Mouse (Mus musculus): Measurements from ENCODE around the gene Diras2. TPM values are rescaled to one million over a fixed set of nuclear protein-coding genes. Genes with fewer than 3 reads are reported as not detected.

The Diras2 gene
- polyA plus RNA-seq (2012; rRNA removed; ENCODE audit: low replicate concordance): 1.3 and 2.0 TPM in 2 replicates

GRCm38 (mm10) chr13:52531121-52531520 is at the start of gene Diras2:
Diras2 (minus strand) TSS chr13:52531279.

Other genes with a start within 250 kb of the Diras2 start
- 10.5 and 13.4 TPM in 2 replicates for gene Syk, start 51.9 kb upstream of the Diras2 start, polyA plus RNA-seq (2012; rRNA removed; ENCODE audit: low replicate concordance)

All from subcutaneous adipose tissue, adult 2 months (tissue).